Mouse (Mus musculus): Measurements from ENCODE around the gene Parp16.
"Not testable (repeated sequence)": the region's sequence is repeated elsewhere in the genome, so short reads cannot be mapped to it uniquely, and the experiment has no call there.

Parp16 gene

DNA sequence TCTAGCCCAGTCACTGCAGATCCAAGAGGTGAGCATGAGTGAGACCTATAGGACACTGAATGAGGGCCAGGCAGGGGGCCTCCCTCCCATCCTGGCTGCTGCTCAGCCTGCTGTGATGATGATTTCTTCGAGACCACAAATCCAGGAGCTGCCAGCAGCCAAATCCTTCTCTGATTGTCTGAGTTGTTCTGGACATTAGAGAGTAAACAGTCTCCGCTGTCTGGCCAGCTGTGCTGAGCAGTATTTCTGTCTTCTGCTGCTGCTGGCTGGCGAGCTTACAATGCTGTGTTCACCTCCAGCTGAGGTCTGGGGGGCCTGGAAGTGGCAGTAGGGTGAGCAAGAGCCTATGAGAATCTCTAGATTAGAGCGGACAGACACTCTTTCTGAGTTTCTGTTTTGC, 48.1 kb downstream of the Parp16 start:
- DNase-seq (ENCODE audit: low spot score), result no peak

- DNase-seq (ENCODE audit: low spot score), result no peak
Measured at GRCm38 (mm10) chr9:65244036-65244806, 49.1 kb downstream of the Parp16 start.

DNA sequence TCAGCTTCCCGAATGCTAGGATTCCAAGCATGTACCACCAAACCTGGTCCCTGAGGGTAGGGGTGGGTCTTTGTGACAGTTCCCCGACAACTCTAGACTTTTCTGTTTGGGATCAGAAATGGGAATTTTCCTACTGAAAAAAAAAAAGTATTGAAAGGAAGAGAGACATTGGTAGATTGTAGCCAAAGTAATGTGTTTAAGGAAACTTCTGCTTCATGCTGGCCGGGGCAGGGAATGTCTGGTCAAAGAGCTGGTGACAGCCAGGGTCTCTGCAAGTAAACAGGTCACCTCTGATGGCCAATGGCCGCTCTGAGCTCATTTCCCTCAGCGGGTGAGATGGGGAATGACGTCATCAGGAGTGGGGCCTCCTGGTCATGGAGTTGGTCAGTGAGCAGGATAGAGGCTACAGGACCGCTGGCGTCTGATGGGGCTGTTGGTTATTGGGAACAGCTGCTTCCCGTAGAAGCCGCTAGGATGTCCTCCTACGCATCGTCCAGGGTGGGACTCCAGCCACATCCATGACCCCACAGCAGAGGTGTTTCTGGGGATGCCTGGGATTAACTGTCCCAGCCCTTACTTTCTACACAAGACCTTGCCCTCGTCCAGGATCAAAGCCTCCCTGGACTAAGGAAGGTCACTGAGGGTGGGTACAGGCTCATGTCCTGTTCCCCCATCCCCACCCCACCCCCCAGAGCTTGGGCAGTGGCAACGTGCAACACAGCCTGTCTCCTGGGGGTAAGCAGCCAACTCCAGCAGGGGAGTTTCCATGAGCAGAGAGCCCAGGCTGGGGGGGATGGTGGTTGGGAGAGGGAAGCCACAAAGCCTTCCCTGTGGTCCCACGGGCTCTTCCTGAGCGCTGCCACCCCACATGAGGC, 52.6 kb downstream of the Parp16 start:
- no peak for DNase-seq (ENCODE audit: low spot score)

DNA sequence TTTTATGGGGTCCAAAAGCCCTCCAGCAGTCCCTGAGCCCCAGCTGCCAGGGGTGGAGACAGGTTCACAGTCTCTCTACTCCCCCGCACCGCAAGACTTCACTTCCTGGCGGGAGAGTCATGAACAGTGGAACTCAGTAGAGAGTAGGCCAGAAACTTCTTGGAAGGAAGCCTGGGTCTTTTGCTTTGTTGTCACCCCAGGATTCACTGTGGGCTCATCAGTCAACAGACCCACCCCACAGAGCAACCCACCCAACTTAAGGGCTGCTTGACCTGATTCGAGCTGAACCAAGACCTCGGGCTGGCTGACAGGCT, 53.2 kb downstream of the Parp16 start:
- no peak for DNase-seq (ENCODE audit: low spot score)

GRCm38 (mm10) chr9:65252026-65252425, 56.9 kb downstream of the Parp16 start:
- no peak for DNase-seq (ENCODE audit: low spot score)

DNA sequence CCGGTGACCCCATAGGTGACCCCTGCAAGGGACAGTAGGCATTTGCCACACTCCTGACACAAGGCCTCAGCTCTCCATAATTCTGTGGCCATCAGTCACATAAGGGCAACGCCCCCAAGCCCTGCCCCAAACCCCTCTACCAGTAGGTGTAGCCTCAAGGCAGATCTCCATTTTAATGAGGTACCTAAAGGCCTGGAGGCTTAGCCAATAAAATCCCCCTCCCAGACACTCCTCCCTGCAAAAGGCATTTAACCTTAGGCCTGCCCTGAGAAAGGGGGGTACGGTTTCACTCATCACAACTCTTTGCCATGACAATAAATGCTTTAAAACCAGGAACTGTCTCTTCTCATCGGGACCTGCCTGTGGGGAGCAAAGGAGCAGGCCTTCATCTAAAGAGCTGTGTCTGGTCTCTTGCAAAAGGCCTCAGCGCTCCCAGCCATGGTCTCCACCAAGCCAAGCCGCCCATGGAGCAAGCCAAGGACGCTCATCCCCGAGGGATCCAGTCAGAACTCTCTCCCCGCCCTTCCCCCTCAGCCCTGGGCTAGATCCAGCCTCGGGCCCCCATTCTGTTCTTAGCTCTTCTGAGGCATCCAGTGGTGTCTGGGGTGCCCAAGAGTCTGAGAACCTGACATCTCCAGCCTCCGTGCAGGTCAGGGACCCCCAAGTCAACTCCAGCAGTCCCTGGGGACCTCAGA, 60.9 kb downstream of the Parp16 start:
- no peak for DNase-seq (ENCODE audit: low spot score)

- no peak for DNase-seq (ENCODE audit: low spot score)
Measured at GRCm38 (mm10) chr9:65257218-65257910, 62.2 kb downstream of the Parp16 start.

- DNase-seq (ENCODE audit: low spot score), result no peak
Measured at GRCm38 (mm10) chr9:65259366-65259765, 64.2 kb downstream of the Parp16 start.

- no peak for DNase-seq (ENCODE audit: low spot score)
Measured at GRCm38 (mm10) chr9:65261591-65262230, 66.6 kb downstream of the Parp16 start.

GRCm38 (mm10) chr9:65262641-65263120, 67.5 kb downstream of the Parp16 start:
- no peak for DNase-seq (ENCODE audit: low spot score)

- DNase-seq (ENCODE audit: low spot score), result no peak
Measured at GRCm38 (mm10) chr9:65264959-65265358, 69.8 kb downstream of the Parp16 start, which contains the start of gene Cilp. Cilp (plus strand) TSS chr9:65265180.

GRCm38 (mm10) chr9:65267742-65268515, 72.8 kb downstream of the Parp16 start:
- DNase-seq (ENCODE audit: low spot score), result no peak

GRCm38 (mm10) chr9:65273048-65273809, 78.1 kb downstream of the Parp16 start:
- DNase-seq (ENCODE audit: low spot score), result no peak

GRCm38 (mm10) chr9:65273873-65274272, 78.7 kb downstream of the Parp16 start:
- no peak for DNase-seq (ENCODE audit: low spot score)

DNA sequence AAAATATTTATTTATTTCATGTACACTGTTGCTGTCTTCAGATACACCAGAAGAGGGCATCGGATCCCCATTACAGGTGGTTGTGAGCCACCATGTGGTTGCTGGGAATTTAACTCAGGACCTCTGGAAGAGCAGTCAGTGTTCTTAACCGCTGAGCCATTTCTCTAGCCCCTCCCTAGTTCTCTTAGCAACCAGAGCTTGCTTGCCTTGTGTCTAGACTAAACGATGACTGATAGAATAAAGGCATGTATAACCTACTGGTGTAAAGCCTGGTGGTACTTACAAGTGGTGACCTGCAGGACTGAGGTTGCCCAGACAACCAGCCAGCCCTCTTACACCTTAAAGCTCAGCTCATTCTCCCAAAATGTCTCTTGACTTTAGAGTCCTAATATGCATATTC, 79.7 kb downstream of the Parp16 start:
- not testable (repeated sequence) for DNase-seq (ENCODE audit: low spot score)

GRCm38 (mm10) chr9:65275810-65276530, 80.8 kb downstream of the Parp16 start:
- no peak for DNase-seq (ENCODE audit: low spot score)

GRCm38 (mm10) chr9:65281536-65282151, 86.5 kb downstream of the Parp16 start:
- DNase-seq (ENCODE audit: low spot score), result peak; percentile 25

DNA sequence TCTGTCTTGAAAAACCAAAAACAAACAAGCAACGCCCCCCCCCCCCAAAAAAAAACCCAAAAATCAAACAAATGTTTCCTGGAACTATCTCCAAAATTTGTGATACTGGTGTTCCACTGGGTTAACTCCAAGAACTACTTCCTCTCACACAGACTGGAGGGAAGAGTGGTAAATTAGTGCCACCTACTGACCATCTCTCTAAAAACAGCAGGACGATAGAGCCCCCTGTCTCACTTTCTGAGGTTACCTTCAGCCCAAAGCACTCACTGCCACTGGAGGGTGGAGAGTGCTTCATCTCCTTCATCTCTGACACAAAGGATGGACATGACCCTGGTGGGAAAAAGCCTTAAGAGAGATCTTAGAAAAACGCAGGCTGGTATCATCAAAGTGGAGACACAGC, 88.1 kb downstream of the Parp16 start:
- DNase-seq (ENCODE audit: low spot score), result no peak

GRCm38 (mm10) chr9:65288252-65288651, 93.1 kb downstream of the Parp16 start:
- DNase-seq (ENCODE audit: low spot score), result not testable (repeated sequence)

Data from ovary, postnatal 36 days (tissue).